Mouse (Mus musculus): ENCODE measurements around the gene Bex1. TPM values are rescaled to one million over a fixed set of nuclear protein-coding genes. Genes with fewer than 3 reads are reported as not detected.
A peak's percentile ranks its signal among the peaks of the same experiment; 100 is the strongest.

Bex1 gene
- polyA plus RNA-seq, 1 experiment from 2014 or later: 239 TPM

DNA sequence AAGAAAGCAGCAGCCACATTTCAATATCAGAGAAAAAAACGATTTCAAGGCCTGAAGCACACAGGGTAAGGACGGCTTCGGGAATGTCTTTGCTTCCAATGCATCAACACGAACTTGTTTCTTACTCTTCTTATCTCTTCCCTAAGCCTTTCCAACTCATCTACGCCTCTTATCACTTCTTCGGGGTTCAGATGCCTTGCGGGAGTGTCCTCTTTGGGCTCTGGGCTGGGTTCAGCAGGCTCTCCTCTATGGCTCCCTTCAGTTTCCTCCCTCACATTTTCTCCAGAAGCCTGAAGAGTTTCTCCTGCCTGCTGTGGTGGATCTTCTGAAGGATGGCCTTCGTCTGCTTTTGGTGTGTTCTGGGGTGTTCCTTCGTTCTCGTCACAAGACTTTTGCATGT is 44.7 kb downstream of the Bex1 start:
- H3K4me2 ChIP-seq (ENCODE audit: low read length): peak overlapping the region; percentile 70
- H3K9ac ChIP-seq (ENCODE audit: low read length): peak overlapping the region; percentile 69
- no peaks in the 10 kb centered on the region for H3K4me1 ChIP-seq (ENCODE audit: control insufficient read depth in 2 of 2, insufficient read depth in 2 of 2, low read length in 2 of 2)
- H3K27ac ChIP-seq (replicated peaks in 1 of 2; ENCODE audit: control insufficient read depth in 1 of 2, insufficient read depth in 1 of 2, low read depth in 2 of 2, low read length in 2 of 2): peak overlapping the region; percentile 21 to 92; a peak in 3 of 4 replicates
- ATAC-seq (ENCODE audit: insufficient number of reproducible peaks, insufficient read depth, low FRiP score, low read depth): no peak
- peaks cover 14% of the 10 kb centered on the region; the same call in 1 of the 2 replicates for H3K36me3 ChIP-seq (ENCODE audit: control insufficient read depth, insufficient read depth, low read length)
- H3K9me3 ChIP-seq (ENCODE audit: control insufficient read depth, low read length): no peaks in the 10 kb centered on the region
- WGBS: 37% methylated on average over 10 of the region's 10 CpGs
- peak overlapping the region; percentile 35 to 63 for H3K4me3 ChIP-seq (ENCODE audit: control insufficient read depth in 1 of 2, insufficient read depth in 1 of 2, low read depth in 1 of 2, low read length in 2 of 2)
- no peaks in the 10 kb centered on the region for H3K27me3 ChIP-seq (ENCODE audit: control insufficient read depth, insufficient read depth, low read length)

Small RNA genes lying within 50 kb of the gene (microRNA-seq; reads per million reads assigned to microRNA genes)
- gene Mir6383: not detected

Other genes starting within 250 kb of the Bex1 start
- gene Arxes2, start 221.7 kb downstream of the Bex1 start, polyA plus RNA-seq (2014; fragmentation: Nextera tagmentation; extraction: Ambion mirVana): 74.2 and 78.4 TPM in 2 replicates
- 27.5 and 27.6 TPM in 2 replicates for gene Arxes1, start 182.1 kb downstream of the Bex1 start, polyA plus RNA-seq (2014; fragmentation: Nextera tagmentation; extraction: Ambion mirVana)
- gene Bex2, start 147.3 kb downstream of the Bex1 start, polyA plus RNA-seq (2014; fragmentation: Nextera tagmentation; extraction: Ambion mirVana): 13.5 and 18.9 TPM in 2 replicates
- gene Nxf3, start 130.3 kb downstream of the Bex1 start, polyA plus RNA-seq (2014; fragmentation: Nextera tagmentation; extraction: Ambion mirVana): 0.42 and 0.59 TPM in 2 replicates
- gene Bex4, start 76.5 kb downstream of the Bex1 start, polyA plus RNA-seq (2014; fragmentation: Nextera tagmentation; extraction: Ambion mirVana): 215 and 217 TPM in 2 replicates
- gene Tceal8, start 43.2 kb downstream of the Bex1 start, polyA plus RNA-seq (2014; fragmentation: Nextera tagmentation; extraction: Ambion mirVana): 263 and 279 TPM in 2 replicates
- 5.6 and 6.9 TPM in 2 replicates for gene Tceal5, start 11.6 kb downstream of the Bex1 start, polyA plus RNA-seq (2014; fragmentation: Nextera tagmentation; extraction: Ambion mirVana)
- gene Tceal7, start 734 bp downstream of the Bex1 start, polyA plus RNA-seq (2014; fragmentation: Nextera tagmentation; extraction: Ambion mirVana): 16.0 and 16.7 TPM in 2 replicates
- gene Tceal9, start 29.6 kb upstream of the Bex1 start, polyA plus RNA-seq (2014; fragmentation: Nextera tagmentation; extraction: Ambion mirVana): 488 and 515 TPM in 2 replicates
- gene Bex3, start 54.7 kb upstream of the Bex1 start, polyA plus RNA-seq (2014; fragmentation: Nextera tagmentation; extraction: Ambion mirVana): 499 and 525 TPM in 2 replicates

All from heart, embryonic 14.5 days (tissue).